Mouse (Mus musculus): ENCODE results near the gene Ramp2. TPM values are rescaled to one million over a fixed set of nuclear protein-coding genes. Genes with fewer than 3 reads are reported as not detected.
A peak's percentile ranks its signal among the peaks of the same experiment; 100 is the strongest.

Ramp2 gene
- polyA plus RNA-seq, 1 experiment, result 25.8 TPM

- Histone ChIP-seq H3K4me1 (ENCODE audit: control insufficient read depth, insufficient read depth, insufficient read length, low read length) (peaks cover 17% of the 10 kb centered on the region), H3K27me3 (ENCODE audit: control insufficient read depth, insufficient read depth, low read length) (peaks cover 13% of the 10 kb centered on the region), H3K36me3 (ENCODE audit: control insufficient read depth, insufficient read depth, low read length) (peaks cover 7% of the 10 kb centered on the region), H3K4me3 (ENCODE audit: low read depth, low read length) (peak overlapping the region; percentile 17), H3K27ac (ENCODE audit: insufficient read depth, low read depth, low read length) (no peak overlapping the region)
- TF ChIP-seq POLR2A (IDR thresholded peaks at IDR 0.05; ENCODE audit: low read depth, low read length) (no peak), CTCF (IDR thresholded peaks at IDR 0.05; ENCODE audit: extremely low read depth, insufficient read length, insufficient replicate concordance, low read depth, low read length) (no peak)
- whole genome bisulfite sequencing, result 10% methylated on average over 24 of the region's 24 CpGs
Observed at GRCm38 (mm10) chr11:101262272-101262967, 16.6 kb downstream of the Ramp2 start.

- Histone ChIP-seq H3K27ac (ENCODE audit: insufficient read depth, low read depth, low read length) (no peak overlapping the region), H3K4me3 (ENCODE audit: low read depth, low read length) (no peak overlapping the region), H3K4me1 (ENCODE audit: control insufficient read depth, insufficient read depth, insufficient read length, low read length) (peaks cover 17% of the 10 kb centered on the region), H3K27me3 (ENCODE audit: control insufficient read depth, insufficient read depth, low read length) (peaks cover 13% of the 10 kb centered on the region), H3K36me3 (ENCODE audit: control insufficient read depth, insufficient read depth, low read length) (peaks cover 4% of the 10 kb centered on the region; the same call in 1 of the 2 replicates)
- no peak for TF ChIP-seq POLR2A (IDR thresholded peaks at IDR 0.05; ENCODE audit: low read depth, low read length)
- no peak for TF ChIP-seq CTCF (IDR thresholded peaks at IDR 0.05; ENCODE audit: extremely low read depth, insufficient read length, insufficient replicate concordance, low read depth, low read length)
- 63% methylated on average over 32 of the region's 32 CpGs for WGBS
Observed at GRCm38 (mm10) chr11:101263138-101263988, 17.5 kb downstream of the Ramp2 start.

GRCm38 (mm10) chr11:101263989-101264280, 18.1 kb downstream of the Ramp2 start:
- H3K27me3 ChIP-seq (ENCODE audit: control insufficient read depth, insufficient read depth, low read length), result peaks cover 13% of the 10 kb centered on the region
- H3K4me1 ChIP-seq (ENCODE audit: control insufficient read depth, insufficient read depth, insufficient read length, low read length), result peaks cover 17% of the 10 kb centered on the region
- no peak overlapping the region for H3K27ac ChIP-seq (ENCODE audit: insufficient read depth, low read depth, low read length)
- H3K4me3 ChIP-seq (ENCODE audit: low read depth, low read length), result no peak overlapping the region
- no peak for TF ChIP-seq POLR2A (IDR thresholded peaks at IDR 0.05; ENCODE audit: low read depth, low read length)
- TF ChIP-seq CTCF (IDR thresholded peaks at IDR 0.05; ENCODE audit: extremely low read depth, insufficient read length, insufficient replicate concordance, low read depth, low read length), result no peak
- H3K36me3 ChIP-seq (ENCODE audit: control insufficient read depth, insufficient read depth, low read length), result peaks cover under 1% of the 10 kb centered on the region; the same call in 1 of the 2 replicates
- 78% methylated on average over 3 of the region's 3 CpGs for WGBS

- 68% methylated on average over 31 of the region's 31 CpGs for WGBS
- H3K27me3 ChIP-seq (ENCODE audit: control insufficient read depth, insufficient read depth, low read length), result peaks cover 13% of the 10 kb centered on the region
- H3K36me3 ChIP-seq (ENCODE audit: control insufficient read depth, insufficient read depth, low read length), result no peaks in the 10 kb centered on the region
- H3K4me1 ChIP-seq (ENCODE audit: control insufficient read depth, insufficient read depth, insufficient read length, low read length), result peaks cover 19% of the 10 kb centered on the region
- H3K4me3 ChIP-seq (ENCODE audit: low read depth, low read length), result no peak overlapping the region
- TF ChIP-seq POLR2A (IDR thresholded peaks at IDR 0.05; ENCODE audit: low read depth, low read length), result no peak
- no peak for TF ChIP-seq CTCF (IDR thresholded peaks at IDR 0.05; ENCODE audit: extremely low read depth, insufficient read length, insufficient replicate concordance, low read depth, low read length)
- no peak overlapping the region for H3K27ac ChIP-seq (ENCODE audit: insufficient read depth, low read depth, low read length)
Observed at GRCm38 (mm10) chr11:101264954-101265471, 19.2 kb downstream of the Ramp2 start.

- Histone ChIP-seq H3K4me3 (ENCODE audit: low read depth, low read length) (no peak overlapping the region), H3K36me3 (ENCODE audit: control insufficient read depth, insufficient read depth, low read length) (no peaks in the 10 kb centered on the region), H3K4me1 (ENCODE audit: control insufficient read depth, insufficient read depth, insufficient read length, low read length) (peaks cover 13% of the 10 kb centered on the region; the same call in 1 of the 2 replicates), H3K27ac (ENCODE audit: insufficient read depth, low read depth, low read length) (no peak overlapping the region), H3K27me3 (ENCODE audit: control insufficient read depth, insufficient read depth, low read length) (peaks cover 13% of the 10 kb centered on the region)
- 71% methylated on average over 6 of the region's 6 CpGs for WGBS
- TF ChIP-seq POLR2A (IDR thresholded peaks at IDR 0.05; ENCODE audit: low read depth, low read length) (no peak), CTCF (IDR thresholded peaks at IDR 0.05; ENCODE audit: extremely low read depth, insufficient read length, insufficient replicate concordance, low read depth, low read length) (no peak)
Observed at GRCm38 (mm10) chr11:101265906-101266305, 20.1 kb downstream of the Ramp2 start.

- WGBS, result 34% methylated on average over 10 of the region's 10 CpGs
- TF ChIP-seq POLR2A (IDR thresholded peaks at IDR 0.05; ENCODE audit: low read depth, low read length), result no peak
- TF ChIP-seq CTCF (IDR thresholded peaks at IDR 0.05; ENCODE audit: extremely low read depth, insufficient read length, insufficient replicate concordance, low read depth, low read length), result no peak
- H3K36me3 ChIP-seq (ENCODE audit: control insufficient read depth, insufficient read depth, low read length), result no peaks in the 10 kb centered on the region
- H3K27ac ChIP-seq (ENCODE audit: insufficient read depth, low read depth, low read length), result no peak overlapping the region
- H3K27me3 ChIP-seq (ENCODE audit: control insufficient read depth, insufficient read depth, low read length), result no peaks in the 10 kb centered on the region
- H3K4me1 ChIP-seq (ENCODE audit: control insufficient read depth, insufficient read depth, insufficient read length, low read length), result peaks cover 3% of the 10 kb centered on the region; the same call in 1 of the 2 replicates
- no peak overlapping the region for H3K4me3 ChIP-seq (ENCODE audit: low read depth, low read length)
Observed at GRCm38 (mm10) chr11:101269577-101270116, 23.8 kb downstream of the Ramp2 start.

- TF ChIP-seq CTCF (IDR thresholded peaks at IDR 0.05; ENCODE audit: extremely low read depth, insufficient read length, insufficient replicate concordance, low read depth, low read length), result no peak
- TF ChIP-seq POLR2A (IDR thresholded peaks at IDR 0.05; ENCODE audit: low read depth, low read length), result no peak
- Histone ChIP-seq H3K27ac (ENCODE audit: insufficient read depth, low read depth, low read length) (no peak overlapping the region), H3K27me3 (ENCODE audit: control insufficient read depth, insufficient read depth, low read length) (no peaks in the 10 kb centered on the region), H3K4me1 (ENCODE audit: control insufficient read depth, insufficient read depth, insufficient read length, low read length) (peaks cover 18% of the 10 kb centered on the region), H3K36me3 (ENCODE audit: control insufficient read depth, insufficient read depth, low read length) (no peaks in the 10 kb centered on the region), H3K4me3 (ENCODE audit: low read depth, low read length) (no peak overlapping the region)
- WGBS, result 91% methylated on average over 3 of the region's 3 CpGs
Observed at GRCm38 (mm10) chr11:101272446-101272845, 26.6 kb downstream of the Ramp2 start.
